Mouse (Mus musculus) adrenal gland (tissue): ENCODE data around the gene Ttll1.

Experiments used
- intact Hi-C: fragments of 180-260 bp; cut with DNase I; formaldehyde crosslinking; loops from one replicate; pipeline ENCODE4 v1.15.1; 2025

Ttll1 gene

DNA sequence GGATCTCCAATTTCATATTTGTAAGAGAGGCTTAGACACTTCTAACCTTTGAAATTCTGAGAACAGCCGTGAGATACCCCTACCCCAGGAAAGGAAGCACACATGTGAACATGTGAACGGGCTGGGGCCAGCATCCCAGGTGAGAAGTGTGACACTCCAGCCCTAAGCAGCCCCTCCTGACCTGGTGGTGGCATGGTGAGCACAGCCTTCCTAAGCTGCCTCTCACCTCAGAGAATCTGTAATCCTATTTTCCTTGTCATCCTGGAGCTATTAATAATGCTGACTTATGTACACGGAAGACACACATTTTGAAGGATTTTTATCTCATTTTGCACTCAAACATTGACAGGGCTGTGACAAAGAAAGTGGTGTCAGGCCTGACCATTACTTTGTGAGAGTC lies 49.8 kb downstream of the Ttll1 start:
- intact Hi-C loops = no loop called here

DNA sequence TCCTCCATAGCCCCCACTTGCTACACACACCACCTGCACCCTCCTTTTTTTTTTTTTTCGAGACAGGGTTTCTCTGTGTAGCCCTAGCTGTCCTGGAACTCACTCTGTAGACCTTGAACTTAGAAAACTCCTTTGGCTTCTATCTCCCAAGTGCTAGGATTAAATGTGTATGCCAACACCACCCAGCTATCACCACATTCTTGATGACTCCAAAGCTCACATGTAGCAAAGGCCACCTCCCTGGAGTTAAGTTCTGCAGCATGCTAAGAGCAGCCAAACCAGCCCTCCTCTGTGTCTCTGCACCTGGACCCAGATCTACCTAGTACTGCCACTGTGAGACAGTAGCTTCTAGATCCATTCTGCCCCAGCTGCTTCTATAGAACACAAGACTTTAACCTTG lies 53.2 kb downstream of the Ttll1 start:
- intact Hi-C loops = no loop called here

DNA sequence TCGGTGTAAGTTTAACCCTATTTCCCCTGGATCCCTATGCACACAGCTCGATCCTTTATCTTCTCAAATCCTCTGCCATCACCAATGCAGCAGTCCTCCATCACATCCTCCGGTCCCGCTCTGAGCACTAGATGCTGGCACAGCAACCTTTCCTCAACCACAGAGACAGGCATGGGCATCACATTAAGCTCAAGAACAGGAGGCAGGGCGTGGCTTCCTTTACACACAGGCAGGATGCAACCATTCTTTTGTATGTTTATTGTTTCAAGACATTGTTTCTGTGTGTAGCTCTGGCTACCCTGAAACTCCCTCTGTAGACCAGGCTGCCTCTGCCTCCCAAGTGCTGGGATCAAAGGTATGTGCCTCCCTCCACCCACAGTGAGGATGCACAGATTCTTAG lies 55.1 kb downstream of the Ttll1 start:
- intact Hi-C loops = no loop called here

DNA sequence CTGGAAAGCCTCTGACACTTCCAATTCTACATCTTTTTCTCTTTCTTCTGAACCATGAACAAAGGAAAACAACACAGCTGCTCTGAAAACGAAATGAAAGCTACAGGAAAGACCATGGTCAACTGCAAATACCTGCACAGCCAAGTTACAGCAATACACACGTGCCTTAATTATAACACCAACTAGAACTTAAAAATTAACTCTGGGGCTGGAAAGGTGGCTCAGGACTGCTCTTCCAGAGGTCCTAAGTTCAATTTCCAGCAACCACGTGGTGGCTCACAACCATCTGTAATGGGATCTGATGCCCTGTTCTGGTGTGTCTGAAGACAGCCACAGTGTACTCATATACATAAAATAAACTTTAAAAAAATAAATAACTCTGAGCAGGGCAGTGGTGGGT lies 55.7 kb downstream of the Ttll1 start:
- intact Hi-C loops = no loop called here

DNA sequence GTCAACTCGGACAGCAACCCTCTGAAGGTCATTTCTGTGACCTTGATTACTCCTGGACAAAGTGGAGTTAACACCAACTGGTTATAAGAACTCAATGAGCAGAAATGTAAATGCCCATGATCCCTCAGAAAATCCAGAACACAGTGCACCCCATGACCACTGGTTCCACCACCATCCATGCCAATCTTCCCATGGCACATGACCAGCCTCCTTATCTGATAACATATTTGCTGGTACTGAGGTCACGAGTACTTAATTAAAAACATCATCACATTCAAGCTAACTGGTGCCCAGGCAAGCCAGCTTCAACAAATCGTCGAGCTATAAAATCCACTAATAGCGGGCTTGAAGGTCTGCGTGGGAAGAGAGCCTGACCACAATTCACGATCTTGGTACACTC lies 56.3 kb downstream of the Ttll1 start:
- intact Hi-C loops = no loop called here

DNA sequence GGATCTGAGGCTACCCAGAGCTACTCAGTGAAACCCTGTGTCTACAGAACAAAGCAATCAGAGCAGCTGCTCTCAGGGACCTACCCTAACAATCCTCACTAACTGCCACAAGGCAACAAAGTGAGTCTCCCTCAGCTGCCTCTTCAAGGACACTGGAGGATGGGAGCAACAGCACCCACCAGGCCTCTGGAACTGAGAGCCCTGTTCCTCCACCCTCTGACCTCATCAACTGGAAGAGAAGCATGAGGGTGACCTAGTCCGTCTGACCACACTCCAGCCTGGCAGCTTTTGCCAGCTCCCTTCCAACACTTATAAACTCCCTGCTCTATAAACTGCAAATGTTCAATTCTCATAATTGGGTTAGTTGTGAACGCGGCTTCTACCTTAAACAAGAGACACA lies 56.8 kb downstream of the Ttll1 start:
- intact Hi-C loops = no loop called here

DNA sequence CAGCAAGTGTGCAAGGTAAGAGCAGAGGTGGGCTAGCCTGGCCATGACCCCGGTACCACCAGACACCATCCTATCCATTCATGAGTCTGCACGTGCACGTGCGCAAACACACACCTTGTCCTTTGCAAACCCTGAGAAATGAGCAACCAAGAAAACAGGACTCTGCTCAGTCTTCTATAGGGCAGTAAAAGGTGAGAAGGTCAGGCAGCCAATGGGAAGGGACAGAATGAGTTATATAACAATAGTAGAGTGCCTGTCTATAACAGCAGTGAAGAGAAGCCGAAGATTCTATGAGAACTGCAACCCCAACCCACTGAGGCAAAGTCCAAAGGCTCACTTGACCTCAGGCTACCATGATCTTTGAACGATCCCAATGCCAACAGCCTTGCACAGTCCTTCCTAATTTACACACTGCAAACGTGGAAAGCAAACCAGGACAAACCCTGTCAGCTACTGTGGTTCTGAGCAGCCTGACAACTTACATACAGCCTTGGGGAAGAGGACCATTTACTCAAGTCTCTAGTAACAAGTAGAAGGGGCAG lies 58.4 kb downstream of the Ttll1 start:
- intact Hi-C loops = no loop called here

DNA sequence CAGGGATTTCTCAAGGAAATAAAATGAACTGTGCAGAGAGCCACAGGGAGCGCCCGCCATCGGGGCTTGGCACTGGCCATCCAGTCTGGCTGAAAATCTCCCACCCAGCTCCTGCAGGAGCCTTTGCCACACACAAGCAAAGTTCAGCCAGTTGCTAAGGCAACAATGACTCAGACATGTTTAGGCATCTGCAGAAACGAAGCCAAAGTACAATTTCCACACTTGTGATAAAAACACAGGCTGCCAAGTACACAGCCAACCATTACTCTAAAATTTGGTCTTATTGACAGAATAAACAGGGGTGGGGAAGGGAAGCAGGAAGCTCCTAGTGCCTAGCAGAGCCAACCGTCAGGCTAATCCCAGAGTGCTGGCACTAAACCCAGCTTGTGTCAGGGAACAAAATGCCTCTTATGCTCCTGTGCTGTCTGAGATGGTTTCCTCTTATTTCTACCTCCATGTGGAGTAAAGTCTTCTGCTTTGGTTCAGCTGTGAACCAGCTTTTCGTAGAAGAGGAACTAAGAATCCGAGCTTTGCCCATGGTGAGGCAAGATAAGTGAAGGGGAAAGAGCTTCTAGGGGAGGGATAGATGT lies 59.0 kb downstream of the Ttll1 start:
- intact Hi-C loops = no loop called here

DNA sequence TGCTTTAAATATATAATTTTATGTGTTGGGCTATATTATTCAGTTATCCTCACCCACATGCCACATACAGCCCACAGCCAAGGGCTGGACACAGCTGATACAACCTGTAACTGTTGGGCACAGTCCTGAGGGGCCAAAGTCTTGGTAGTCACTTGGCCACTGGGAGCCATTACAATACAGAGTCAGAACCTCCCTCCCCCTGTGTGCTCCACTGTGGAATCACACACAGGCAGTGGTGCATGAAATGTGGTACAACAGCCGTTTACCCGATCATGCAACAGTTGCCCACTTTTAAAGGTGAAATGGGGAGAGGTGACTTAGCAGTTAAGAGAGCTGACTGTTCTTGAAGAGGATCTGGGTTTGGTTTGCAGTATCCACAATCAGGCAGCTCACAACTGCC lies 60.7 kb downstream of the Ttll1 start:
- intact Hi-C loops = no loop called here

DNA sequence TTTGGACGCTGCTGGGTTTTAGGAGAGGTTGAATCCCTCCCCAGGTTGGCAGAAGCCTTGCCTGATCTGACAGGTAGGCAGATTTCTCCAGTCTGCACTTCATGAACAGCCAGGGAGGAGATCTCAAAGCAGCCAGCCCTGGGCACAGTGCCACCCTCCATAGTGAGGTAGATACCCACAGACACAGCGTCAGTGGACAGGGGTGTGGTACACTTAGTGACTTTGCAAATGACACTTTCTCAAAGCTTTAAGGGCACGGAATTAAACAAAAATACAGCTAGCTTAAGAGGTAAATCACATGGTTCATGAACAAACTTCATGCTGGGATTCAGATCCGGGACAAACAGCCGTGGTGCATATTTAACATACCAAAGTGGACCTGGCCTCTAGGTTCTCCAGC lies 62.0 kb downstream of the Ttll1 start:
- intact Hi-C loops = no loop called here

DNA sequence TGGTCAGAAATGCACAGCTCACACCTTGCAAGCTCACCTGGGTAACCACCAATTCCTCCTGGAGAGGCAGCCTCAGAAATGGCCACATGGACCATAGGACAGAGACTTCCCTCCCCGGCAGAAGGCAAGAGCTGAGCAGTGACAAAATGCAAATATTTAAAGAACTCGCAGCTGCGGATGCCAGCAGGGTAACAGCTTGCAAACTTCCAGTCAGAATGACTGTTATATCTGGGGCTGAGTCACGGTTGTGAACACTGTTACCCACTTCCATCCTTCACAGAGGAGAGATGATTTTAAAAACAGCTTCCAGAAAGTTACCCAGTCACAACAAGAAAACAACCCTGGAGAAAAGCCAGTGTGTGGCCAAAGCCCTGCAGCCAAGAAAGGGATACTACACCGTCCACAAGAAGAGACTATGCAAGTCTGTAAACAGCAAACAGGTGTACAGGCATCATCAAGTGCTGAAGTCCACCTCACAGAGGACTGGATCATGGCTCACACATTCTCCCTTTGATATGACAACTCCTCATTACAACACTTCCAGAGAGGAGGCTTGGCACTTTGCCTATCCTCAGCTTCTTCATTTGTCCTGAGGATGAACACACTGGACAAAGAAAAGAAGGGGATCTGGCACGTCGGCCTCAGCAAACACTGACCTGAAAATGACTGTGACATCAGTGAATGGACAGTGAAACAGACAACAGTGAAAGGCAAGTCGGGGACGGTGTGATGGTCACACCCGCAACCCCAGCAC lies 62.7 kb downstream of the Ttll1 start:
- intact Hi-C loops = no loop called here

DNA sequence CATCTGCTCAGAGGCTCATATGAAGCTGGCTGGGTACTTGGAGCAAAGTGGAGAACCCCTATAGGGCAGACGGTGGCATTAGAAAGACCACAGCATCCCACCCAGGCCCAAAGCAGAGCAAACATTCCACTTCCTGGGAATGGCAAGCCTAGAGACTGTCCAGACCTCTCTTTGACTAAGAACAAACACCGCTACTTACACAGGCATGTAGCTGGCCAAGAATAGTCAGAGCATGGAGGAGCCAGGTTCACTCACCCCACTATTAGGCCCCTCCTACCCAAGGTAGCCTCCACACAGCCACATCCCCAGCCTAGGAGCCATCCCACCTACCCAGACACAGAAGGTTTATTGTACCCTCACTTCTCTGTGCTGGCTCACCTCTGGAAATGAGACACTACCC lies 64.8 kb downstream of the Ttll1 start:
- intact Hi-C loops = no loop called here

DNA sequence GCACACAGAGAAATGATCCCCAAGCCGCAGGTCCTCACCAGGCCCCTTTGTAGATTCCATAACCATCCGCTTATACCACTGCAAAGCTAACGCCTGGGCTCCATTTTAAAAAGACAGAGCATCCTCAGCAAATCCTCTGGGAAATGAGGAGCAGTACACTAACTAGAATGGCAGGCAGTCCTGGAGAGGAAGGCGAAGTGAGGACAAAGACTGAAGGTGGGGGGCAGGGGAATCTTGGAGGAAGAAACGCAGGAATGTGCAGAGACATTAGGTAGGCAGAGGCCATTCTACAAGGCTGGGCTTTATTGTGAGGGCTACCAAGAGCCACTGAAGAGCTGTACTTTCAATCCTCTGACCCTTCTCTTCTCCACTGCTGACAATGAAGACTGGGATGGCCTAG lies 65.3 kb downstream of the Ttll1 start:
- intact Hi-C loops = no loop called here

DNA sequence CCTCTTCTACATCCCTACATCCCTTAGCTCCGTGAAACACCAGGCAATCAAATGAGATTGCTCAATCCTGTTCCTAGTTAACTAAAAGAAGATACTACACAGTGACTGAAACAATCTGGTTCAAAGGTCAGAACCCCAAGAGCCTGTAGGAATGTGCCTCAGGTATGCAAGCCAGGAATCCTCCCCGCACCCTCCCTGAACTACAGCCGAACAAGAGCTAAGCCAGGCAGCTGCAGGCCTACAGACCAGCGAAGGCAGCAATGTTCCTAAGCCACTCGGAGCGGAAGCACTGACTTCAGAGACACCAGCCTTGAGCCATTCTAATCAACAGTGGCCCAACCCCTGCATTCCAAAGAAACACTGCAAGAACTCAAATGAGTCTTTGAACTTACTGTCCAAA lies 66.3 kb downstream of the Ttll1 start:
- intact Hi-C loops = no loop called here

DNA sequence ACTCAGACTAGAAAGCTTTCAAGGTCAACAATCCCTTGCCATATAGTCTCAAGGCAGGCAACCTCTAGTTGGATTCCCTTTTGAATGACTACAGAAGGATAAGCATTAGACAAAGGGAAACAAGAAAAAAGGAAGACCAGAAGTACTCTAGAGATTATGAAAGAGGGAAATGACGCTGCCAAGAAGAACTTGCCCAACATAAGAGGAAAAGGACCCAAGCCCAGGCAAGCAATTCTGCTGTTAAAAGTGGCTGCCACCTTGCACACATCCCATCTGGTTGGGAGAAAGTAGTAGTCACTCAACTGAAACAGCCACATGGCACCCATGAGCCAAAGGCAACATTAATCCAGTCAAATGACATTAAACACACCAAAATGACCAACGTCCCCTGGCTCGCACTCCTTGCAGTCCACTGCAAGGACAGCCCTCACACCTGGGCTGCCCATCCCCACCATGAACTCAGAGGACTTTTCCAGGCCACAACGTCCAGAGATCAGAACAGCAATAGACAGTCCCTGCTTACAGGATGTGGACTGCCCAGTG lies 68.1 kb downstream of the Ttll1 start:
- intact Hi-C loops = no loop called here

DNA sequence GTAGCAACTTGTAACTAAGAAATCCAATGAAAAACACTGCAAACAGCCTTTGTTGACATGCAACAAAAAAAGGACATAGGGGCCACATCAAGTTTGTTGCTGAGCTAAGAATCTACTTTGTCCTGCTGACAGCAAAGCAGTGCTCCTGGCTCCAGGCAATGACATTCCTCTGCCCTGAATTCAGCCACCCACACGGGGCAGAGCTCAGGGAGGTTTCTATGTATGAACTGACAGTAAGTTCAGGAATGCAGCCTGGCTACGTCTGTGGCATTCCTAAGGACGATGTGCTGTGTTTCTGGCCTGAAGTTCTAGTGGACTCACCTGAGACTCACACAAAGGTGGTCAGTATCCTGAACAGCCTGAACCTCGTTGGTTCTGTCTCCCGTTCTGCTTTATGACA lies 70.0 kb downstream of the Ttll1 start:
- intact Hi-C loops = no loop called here

DNA sequence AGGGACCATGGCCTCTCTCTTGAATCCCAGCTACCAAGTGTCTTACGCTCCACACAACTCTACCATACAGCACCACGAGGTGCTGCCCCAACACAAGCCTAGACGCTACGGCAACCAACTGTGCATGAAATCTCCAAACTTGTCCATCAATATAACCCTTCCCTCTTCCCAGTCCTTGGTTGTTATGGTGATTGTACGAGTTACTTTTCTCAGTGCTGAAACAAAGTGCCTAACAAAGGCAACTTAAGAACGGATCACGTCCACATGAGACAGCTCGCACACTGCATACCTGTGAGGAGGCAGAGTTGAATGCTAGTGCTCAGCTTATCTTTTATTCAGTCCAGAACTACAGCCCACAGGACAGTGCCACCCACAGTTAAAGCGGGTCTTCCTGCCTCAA lies 74.2 kb downstream of the Ttll1 start:
- intact Hi-C loops = no loop called here

DNA sequence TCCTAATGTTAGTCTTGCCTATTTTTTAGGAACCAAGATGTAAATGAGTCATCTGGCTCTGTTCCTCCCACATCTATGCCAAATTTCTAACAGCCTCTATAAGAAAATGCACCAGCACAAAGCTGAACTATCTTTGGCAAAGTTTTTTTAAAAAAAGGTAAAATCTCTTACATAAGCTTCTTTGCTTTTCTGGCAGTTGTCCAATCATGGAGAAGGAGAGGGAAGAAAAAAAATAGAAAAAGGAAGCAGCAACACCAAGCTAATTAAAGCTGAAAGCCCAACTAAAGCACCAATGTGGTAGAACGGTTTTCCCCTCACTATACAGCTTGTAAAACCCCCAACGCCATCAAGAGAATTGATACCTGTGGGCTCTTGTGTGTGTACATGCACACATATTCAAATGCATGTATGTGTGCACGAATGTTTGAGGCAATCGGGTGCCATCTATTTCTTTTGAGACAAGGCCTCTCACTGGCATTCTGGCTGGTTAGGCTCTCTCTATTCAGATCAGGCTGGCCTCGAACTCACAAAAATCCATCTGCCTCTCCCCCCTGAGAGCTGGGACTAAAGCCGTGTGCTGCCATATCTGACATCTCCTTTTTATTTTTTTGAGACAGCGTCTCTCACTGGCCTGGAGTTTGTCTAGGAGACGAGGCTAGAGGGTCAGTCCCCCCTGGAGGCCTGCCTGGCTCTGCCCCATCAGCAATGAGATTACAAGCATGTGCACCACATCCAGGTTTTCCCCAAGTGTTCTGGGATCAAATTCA lies 75.2 kb downstream of the Ttll1 start:
- intact Hi-C loops = no loop called here

DNA sequence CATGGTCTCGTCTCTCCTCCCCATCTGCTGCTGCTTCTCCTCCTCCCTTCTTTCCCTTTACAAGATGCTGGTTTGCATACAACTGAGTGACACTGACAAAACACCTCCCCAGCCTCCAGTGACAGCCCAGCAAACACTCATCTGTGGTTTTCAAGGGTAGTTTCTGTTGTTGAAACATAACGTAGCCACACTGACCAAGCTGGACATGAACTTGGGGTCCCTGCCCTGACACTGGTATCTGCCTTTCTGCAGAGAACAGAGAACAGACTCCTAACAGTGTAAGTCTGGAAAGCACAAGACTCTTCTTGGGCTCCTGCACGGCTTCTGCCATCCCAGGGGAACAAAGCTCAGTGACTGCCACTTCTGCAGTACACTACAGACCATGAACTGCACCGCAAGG lies 76.0 kb downstream of the Ttll1 start:
- intact Hi-C loops = no loop called here
